Mouse (Mus musculus): ENCODE measurements at regions not wholly inside any gene's neighbourhood (a gene's known extent, or its start where the extent isn't known, plus 50 kb on each side); places are given as distances from the start of the nearest gene placed in this dataset.
"Not testable (repeated sequence)": the region's sequence is repeated elsewhere in the genome, so short reads cannot be mapped to it uniquely, and the experiment has no call there.

DNA sequence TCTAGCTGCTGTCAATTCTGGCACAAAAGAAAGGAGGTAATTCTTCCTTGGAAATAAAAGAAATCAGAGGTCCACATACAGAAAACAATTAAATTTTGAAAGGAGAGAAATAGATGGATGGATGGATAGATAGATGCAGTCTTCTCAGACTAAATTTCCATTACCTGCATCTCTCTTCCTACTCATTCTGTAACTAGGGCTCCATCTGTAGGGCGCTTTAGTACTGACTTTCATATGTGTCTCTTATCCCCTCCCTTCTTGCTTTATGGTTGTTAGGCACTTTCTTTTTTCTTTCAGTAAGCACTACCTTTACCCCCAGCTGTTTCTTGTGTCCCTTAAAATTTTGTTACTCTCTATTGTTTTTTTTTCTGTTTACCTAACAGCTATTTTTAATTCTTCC lies 72.9 kb upstream of the Olfr1324 start:
- no peak for DNase-seq

DNA sequence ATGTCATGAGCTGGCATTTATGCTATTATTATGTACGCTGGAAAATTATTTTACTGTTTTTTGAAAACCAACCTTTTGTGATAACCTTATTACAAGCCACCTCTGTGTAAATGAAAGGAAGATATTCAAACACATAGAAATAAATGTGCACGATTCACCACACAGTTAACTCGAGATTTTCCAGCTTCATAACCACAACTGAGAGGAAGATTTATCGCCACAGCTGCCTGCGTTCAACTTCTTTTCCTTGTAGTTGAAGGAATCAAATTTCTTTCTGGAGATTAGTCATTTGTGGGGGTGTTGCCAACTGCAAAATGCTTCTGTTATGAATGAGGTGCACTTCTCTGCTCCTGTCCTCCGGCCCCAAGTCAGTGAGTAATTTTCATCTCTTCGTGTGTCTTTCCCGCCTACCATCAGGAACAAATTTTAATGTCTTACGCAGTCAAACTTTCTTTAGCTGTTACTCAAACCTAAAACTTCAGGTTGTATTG lies 62.2 kb upstream of the Olfr1324 start:
- DNase-seq, result not testable (repeated sequence)
